Comparison of ENCODE assay signal across 11 mouse cellular contexts in the genomic region with DNA sequence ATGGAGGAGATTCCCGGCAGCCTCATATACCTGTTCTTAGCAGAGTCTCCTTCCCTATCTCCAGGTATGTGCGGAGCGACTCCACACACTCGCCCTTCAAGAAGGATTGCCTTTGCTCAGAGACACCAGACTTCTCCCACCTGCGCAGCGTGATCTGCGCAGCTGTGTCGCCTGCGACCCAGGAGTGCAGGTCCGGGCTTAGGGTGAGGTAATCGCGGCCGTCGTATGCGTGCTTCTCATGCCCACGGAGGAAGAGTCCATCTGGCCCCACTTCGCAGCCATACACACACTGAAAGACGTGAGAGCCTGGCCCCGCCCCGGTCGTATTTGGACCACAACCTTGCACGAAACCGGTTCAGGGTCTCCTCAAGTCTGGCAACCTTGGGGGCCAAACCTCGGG. TPM values are rescaled to one million over a fixed set of nuclear protein-coding genes. Genes with fewer than 3 reads are reported as not detected.
DNase-seq lines count a peak whose midpoint lies in the region; ATAC-seq lines count a peak whose summit lies in the region.
"Had no signal": no experiment of that assay in that cellular context is flagged by ENCODE, and none has a peak within 500 bp of the region (broad histone marks: within the 10 kb centered on the region; RNA-seq: fewer than 3 reads in every experiment).

No protein-coding gene starts in this region.

- DNase-seq in heart, postnatal 36 days = no peak
- DNase-seq in ES-CJ7 (ENCODE audit: low read depth, low spot score) = peak; percentile 83
- no peak for DNase-seq in midbrain, embryonic 10.5 days (ENCODE audit: low spot score)
- DNase-seq in natural killer cell, adult 2 months (ENCODE audit: low spot score in 2 of 2) = no peak
- no peak for DNase-seq in T-cell, adult 2 months (ENCODE audit: low spot score)
- DNase-seq in gastrocnemius, postnatal 36 days = no peak
- DNase-seq: adrenal gland, adult 2 months had no signal

- ATAC-seq in heart, embryonic 14.5 days (ENCODE audit: insufficient number of reproducible peaks, insufficient read depth, low FRiP score, low read depth) = no peak
- no peak for ATAC-seq in forebrain, embryonic 15.5 days (replicated peaks)

- H3K4me2 ChIP-seq in heart, embryonic 14.5 days (ENCODE audit: low read length) = peak overlapping the region; percentile 62
- H3K4me2 ChIP-seq in forebrain, embryonic 15.5 days (replicated peaks) = 0 out of 2 replicates have a peak overlapping the region, but pooled peaks have one; percentile 9

- no peak overlapping the region for H3K27ac ChIP-seq in heart, embryonic 14.5 days (replicated peaks in 1 of 2; ENCODE audit: control insufficient read depth in 1 of 2, insufficient read depth in 1 of 2, low read depth in 2 of 2, low read length in 2 of 2)
- H3K27ac ChIP-seq in forebrain, embryonic 15.5 days (replicated peaks) = no peak overlapping the region
- H3K27ac ChIP-seq in midbrain, embryonic 10.5 days (replicated peaks) = no peak overlapping the region

- H3K36me3 ChIP-seq in heart, embryonic 14.5 days (ENCODE audit: control insufficient read depth, insufficient read depth, low read length) = no peaks in the 10 kb centered on the region
- H3K36me3 ChIP-seq in forebrain, embryonic 15.5 days = no peaks in the 10 kb centered on the region
- H3K36me3 ChIP-seq in midbrain, embryonic 10.5 days = no peaks in the 10 kb centered on the region

- peaks cover 26% of the 10 kb centered on the region for H3K27me3 ChIP-seq in heart, embryonic 14.5 days (ENCODE audit: control insufficient read depth, insufficient read depth, low read length)
- peaks cover 19% of the 10 kb centered on the region for H3K27me3 ChIP-seq in forebrain, embryonic 15.5 days
- H3K27me3 ChIP-seq in midbrain, embryonic 10.5 days (ENCODE audit: low read depth, poor library complexity, severe bottlenecking) = peaks cover 66% of the 10 kb centered on the region

- H3K9ac ChIP-seq in heart, embryonic 14.5 days (ENCODE audit: low read length) = no peak overlapping the region
- no peak overlapping the region for H3K9ac ChIP-seq in forebrain, embryonic 15.5 days (replicated peaks)

- peaks cover 0 to 7% of the 10 kb centered on the region in 2 experiments; a peak in 2 of 4 replicates for H3K4me1 ChIP-seq in heart, embryonic 14.5 days (ENCODE audit: control insufficient read depth in 2 of 2, insufficient read depth in 2 of 2, low read length in 2 of 2)
- no peaks in the 10 kb centered on the region for H3K4me1 ChIP-seq in forebrain, embryonic 15.5 days
- H3K4me1 ChIP-seq in midbrain, embryonic 10.5 days = peaks cover 6% of the 10 kb centered on the region; the same call in 1 of the 2 replicates

- peak overlapping the region; percentile 23 to 25 for H3K4me3 ChIP-seq in heart, embryonic 14.5 days (ENCODE audit: control insufficient read depth in 1 of 2, insufficient read depth in 1 of 2, low read depth in 1 of 2, low read length in 2 of 2)
- H3K4me3 ChIP-seq in forebrain, embryonic 15.5 days = no peak overlapping the region
- peak overlapping the region; percentile 28 for H3K4me3 ChIP-seq in midbrain, embryonic 10.5 days

- WGBS in heart, embryonic 14.5 days = 5% methylated on average over 24 of the region's 24 CpGs
- 6% methylated on average over 24 of the region's 24 CpGs for WGBS in forebrain, embryonic 15.5 days
- 4% methylated on average over 24 of the region's 24 CpGs for WGBS in midbrain, embryonic 10.5 days

- no peaks in the 10 kb centered on the region for H3K9me3 ChIP-seq in heart, embryonic 14.5 days (ENCODE audit: control insufficient read depth, low read length)
- H3K9me3 ChIP-seq in forebrain, embryonic 15.5 days = no peaks in the 10 kb centered on the region
- no peaks in the 10 kb centered on the region for H3K9me3 ChIP-seq in midbrain, embryonic 10.5 days (replicated peaks)

- intact Hi-C loops in heart, postnatal 36 days (cut with DNase I) = no loop called here
- intact Hi-C loops in gastrocnemius, postnatal 36 days (cut with DNase I) = no loop called here

RNA-seq across cellular contexts. Expression of a gene that starts 0.9 kb away (rescaled TPM):
- 0.23 and 0.75 TPM in 2 replicates for polyA plus RNA-seq in heart, embryonic 14.5 days (2014; fragmentation: Nextera tagmentation; extraction: Ambion mirVana)
- not detected for total RNA-seq in heart, postnatal 36 days (2021)
- polyA plus RNA-seq in forebrain, embryonic 15.5 days (2015; fragmentation: Nextera tagmentation; extraction: Ambion mirVana) = 2.0 TPM in 2 replicates
- polyA plus RNA-seq in midbrain, embryonic 10.5 days (2016; fragmentation: Nextera tagmentation; extraction: Ambion mirVana) = 0.83 and 1.2 TPM in 2 replicates
- under 1 TPM in 1 of 2 experiments, not detected in 1; 0.10 TPM for total RNA-seq in gastrocnemius, postnatal 36 days (2021)
- total RNA-seq: adrenal gland, adult 2 months; neutrophil, adult 5-6 weeks had no signal
- polyA plus RNA-seq: adrenal gland, adult 2 months had no signal

RNA-seq across cellular contexts. Expression of a gene that starts 7.4 kb away (rescaled TPM):
- 0.32 TPM in 1 of 2 replicates, not detected in the other for polyA plus RNA-seq in heart, embryonic 14.5 days (2014; fragmentation: Nextera tagmentation; extraction: Ambion mirVana)
- not detected for total RNA-seq in heart, postnatal 36 days (2021)
- 0.37 TPM in 1 of 2 replicates, not detected in the other for polyA plus RNA-seq in forebrain, embryonic 15.5 days (2015; fragmentation: Nextera tagmentation; extraction: Ambion mirVana)
- polyA plus RNA-seq in midbrain, embryonic 10.5 days (2016; fragmentation: Nextera tagmentation; extraction: Ambion mirVana) = not detected in 2 replicates
- total RNA-seq in gastrocnemius, postnatal 36 days (2021) = not detected
- total RNA-seq: adrenal gland, adult 2 months had no signal
- polyA plus RNA-seq: adrenal gland, adult 2 months; limb, embryonic 11.5 days had no signal

RNA-seq across cellular contexts. Expression of a gene that starts 12.5 kb away (rescaled TPM):
- polyA plus RNA-seq in heart, embryonic 14.5 days (2014; fragmentation: Nextera tagmentation; extraction: Ambion mirVana) = 38.3 and 43.4 TPM in 2 replicates
- total RNA-seq in heart, postnatal 36 days (2021) = 1 to 10 TPM; 1.0 to 1.8 TPM
- 329 and 340 TPM in 2 replicates for polyA plus RNA-seq in forebrain, embryonic 15.5 days (2015; fragmentation: Nextera tagmentation; extraction: Ambion mirVana)
- polyA plus RNA-seq in midbrain, embryonic 10.5 days (2016; fragmentation: Nextera tagmentation; extraction: Ambion mirVana) = 61.6 and 87.8 TPM in 2 replicates
- total RNA-seq in gastrocnemius, postnatal 36 days (2021) = under 1 TPM; 0.23 to 0.59 TPM
- total RNA-seq: neutrophil, adult 5-6 weeks had no signal

RNA-seq across cellular contexts. Expression of a gene that starts 30.1 kb away (rescaled TPM):
- 8.1 and 8.6 TPM in 2 replicates for polyA plus RNA-seq in heart, embryonic 14.5 days (2014; fragmentation: Nextera tagmentation; extraction: Ambion mirVana)
- total RNA-seq in heart, postnatal 36 days (2021) = 10 to 100 TPM; 13.3 to 13.5 TPM
- polyA plus RNA-seq in forebrain, embryonic 15.5 days (2015; fragmentation: Nextera tagmentation; extraction: Ambion mirVana) = 5.1 and 5.9 TPM in 2 replicates
- polyA plus RNA-seq in midbrain, embryonic 10.5 days (2016; fragmentation: Nextera tagmentation; extraction: Ambion mirVana) = 8.8 and 10.6 TPM in 2 replicates
- 10 to 100 TPM; 16.1 to 17.2 TPM for total RNA-seq in gastrocnemius, postnatal 36 days (2021)

RNA-seq across cellular contexts. Expression of a gene that starts 30.1 kb away (rescaled TPM):
- 42.0 and 43.9 TPM in 2 replicates for polyA plus RNA-seq in heart, embryonic 14.5 days (2014; fragmentation: Nextera tagmentation; extraction: Ambion mirVana)
- total RNA-seq in heart, postnatal 36 days (2021) = 10 to 100 TPM; 24.1 to 27.6 TPM
- polyA plus RNA-seq in forebrain, embryonic 15.5 days (2015; fragmentation: Nextera tagmentation; extraction: Ambion mirVana) = 71.2 and 74.1 TPM in 2 replicates
- 88.5 and 96.7 TPM in 2 replicates for polyA plus RNA-seq in midbrain, embryonic 10.5 days (2016; fragmentation: Nextera tagmentation; extraction: Ambion mirVana)
- total RNA-seq in gastrocnemius, postnatal 36 days (2021) = 10 to 100 TPM; 16.1 to 17.7 TPM
